Mouse (Mus musculus) ovary, postnatal 14 days (tissue): ENCODE results near the gene Tmem174.

ENCODE experiments used
- DNase-seq: peaks from one replicate; pipeline ENCODE4 v3.0.0; 2022; ENCODE audit warnings: low spot score

The Tmem174 gene

GRCm38 (mm10) chr13:98632306-98632942, 4.8 kb downstream of the Tmem174 start:
- DNase-seq: no peak

DNA sequence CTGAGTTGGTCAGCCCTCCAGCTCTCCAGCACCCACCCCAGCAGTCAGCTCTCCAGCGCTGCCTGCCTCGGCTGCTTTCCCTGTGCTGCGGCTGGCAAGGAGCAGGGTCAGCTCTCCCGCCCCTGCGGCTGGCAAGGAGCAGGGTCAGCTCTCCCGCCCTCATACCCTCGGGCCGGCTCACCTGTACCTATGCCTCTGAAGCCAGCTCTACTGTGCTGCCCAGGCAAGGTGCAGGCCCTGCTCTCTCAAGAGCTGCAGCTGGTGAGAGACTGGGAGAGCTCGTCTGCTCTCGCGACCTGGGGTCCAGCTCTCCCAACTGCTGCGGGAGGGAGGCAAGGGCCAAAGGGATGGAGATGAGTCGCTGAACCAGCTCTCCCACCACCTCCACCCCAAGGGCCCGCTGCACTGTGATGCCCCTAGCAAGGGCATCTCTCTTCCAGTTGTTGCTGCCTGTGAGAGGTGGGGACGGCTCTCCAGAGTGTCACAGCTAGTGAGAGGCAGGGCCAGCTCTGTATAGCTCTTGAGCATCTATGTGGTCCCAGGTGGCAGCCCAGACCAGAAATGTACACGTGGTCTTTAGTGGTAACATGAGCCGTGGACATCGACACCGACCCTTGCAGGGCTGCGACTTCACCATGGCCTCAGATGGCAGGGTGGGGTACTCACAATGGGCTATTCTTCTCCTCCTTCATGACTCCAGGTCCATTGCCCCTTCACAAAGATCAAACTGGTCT, 5.9 kb downstream of the Tmem174 start:
- no peak for DNase-seq

DNA sequence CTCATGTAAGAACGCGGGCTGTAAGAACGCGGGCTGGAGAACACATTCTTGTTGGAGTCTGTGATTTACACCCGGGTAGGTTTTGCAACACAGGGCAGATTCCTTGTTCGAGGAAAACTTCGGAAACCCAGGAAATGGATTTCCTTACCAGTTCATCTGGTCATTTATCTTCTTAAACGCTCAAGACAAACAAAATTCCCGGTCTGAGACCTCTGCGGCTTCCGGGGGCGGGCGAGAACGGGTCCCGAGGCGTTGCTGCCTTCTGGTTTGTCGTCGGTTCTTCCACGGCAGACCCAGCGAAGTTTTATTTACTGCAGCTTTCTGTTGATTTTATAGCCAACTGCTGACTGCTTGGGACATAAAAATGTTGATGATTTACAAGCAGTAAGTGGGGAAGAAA, 10.5 kb downstream of the Tmem174 start:
- DNase-seq: no peak

- no peak for DNase-seq
These were observed 12.7 kb downstream of the Tmem174 start for GRCm38 (mm10) chr13:98624506-98624905.

DNA sequence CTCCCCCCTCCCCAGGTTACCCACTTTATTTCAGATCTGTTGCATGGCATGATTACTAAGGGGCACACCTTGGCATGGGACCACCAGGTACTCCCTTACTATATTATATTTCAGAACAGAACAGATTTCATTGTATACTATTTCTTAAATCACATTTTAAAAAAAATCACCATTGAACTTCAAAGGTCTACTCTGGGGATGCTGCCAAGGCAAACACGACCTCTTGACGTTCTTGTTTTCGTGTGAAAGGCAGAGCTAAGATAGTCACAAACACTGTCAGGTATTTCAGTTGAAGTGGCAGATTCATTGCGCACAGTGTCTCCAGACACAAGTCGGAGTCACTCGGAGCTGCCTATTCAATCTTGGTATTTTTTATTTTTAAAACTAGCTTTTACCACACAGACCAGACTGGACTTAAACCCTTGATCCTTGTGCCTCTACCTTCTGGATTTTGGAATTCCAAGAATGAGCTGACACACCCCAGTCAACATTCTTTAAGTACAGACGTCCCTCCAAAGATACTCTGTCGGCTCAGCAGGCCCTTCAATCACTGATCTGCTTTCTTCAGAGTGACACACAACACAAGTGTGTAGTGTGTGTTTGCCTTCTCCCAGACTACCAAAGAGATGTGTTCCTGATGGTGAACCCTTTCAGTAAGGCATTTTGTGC, 14.2 kb downstream of the Tmem174 start:
- no peak for DNase-seq

- no peak for DNase-seq
These were observed 19.7 kb downstream of the Tmem174 start for GRCm38 (mm10) chr13:98617429-98618067.

GRCm38 (mm10) chr13:98607885-98608477, 29.2 kb downstream of the Tmem174 start:
- no peak for DNase-seq

GRCm38 (mm10) chr13:98603799-98604198, 33.4 kb downstream of the Tmem174 start:
- DNase-seq: no peak

DNA sequence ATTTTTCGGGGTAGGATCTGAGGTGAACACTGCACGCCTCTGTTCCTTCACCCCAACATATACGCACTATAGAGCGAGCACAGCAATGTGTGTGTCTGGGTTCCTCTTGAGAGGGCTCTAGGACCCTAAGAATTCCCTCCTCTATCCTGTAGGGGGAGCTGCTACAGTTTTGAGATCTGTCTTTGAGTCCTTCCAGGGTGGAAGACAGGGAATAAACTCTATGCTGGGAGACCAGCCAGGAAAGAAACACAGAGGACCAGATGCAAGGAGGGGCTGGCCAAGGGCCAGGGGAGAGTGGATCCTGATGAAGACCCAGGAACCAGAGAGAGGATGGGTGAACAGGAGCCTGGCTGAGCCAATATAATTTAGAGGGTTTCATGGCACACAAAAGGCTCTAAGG, 40.5 kb downstream of the Tmem174 start:
- no peak for DNase-seq

GRCm38 (mm10) chr13:98594726-98595141, 42.5 kb downstream of the Tmem174 start:
- DNase-seq: no peak

GRCm38 (mm10) chr13:98593938-98594539, 43.2 kb downstream of the Tmem174 start:
- DNase-seq: no peak

GRCm38 (mm10) chr13:98591406-98591805, 45.8 kb downstream of the Tmem174 start:
- no peak for DNase-seq

GRCm38 (mm10) chr13:98590693-98591389, 46.4 kb downstream of the Tmem174 start:
- no peak for DNase-seq

GRCm38 (mm10) chr13:98589572-98589971, 47.6 kb downstream of the Tmem174 start:
- DNase-seq: no peak

GRCm38 (mm10) chr13:98588951-98589501, 48.2 kb downstream of the Tmem174 start:
- peak; percentile 70 for DNase-seq

- no peak for DNase-seq
These were observed 48.7 kb downstream of the Tmem174 start for GRCm38 (mm10) chr13:98588480-98588879.

DNA sequence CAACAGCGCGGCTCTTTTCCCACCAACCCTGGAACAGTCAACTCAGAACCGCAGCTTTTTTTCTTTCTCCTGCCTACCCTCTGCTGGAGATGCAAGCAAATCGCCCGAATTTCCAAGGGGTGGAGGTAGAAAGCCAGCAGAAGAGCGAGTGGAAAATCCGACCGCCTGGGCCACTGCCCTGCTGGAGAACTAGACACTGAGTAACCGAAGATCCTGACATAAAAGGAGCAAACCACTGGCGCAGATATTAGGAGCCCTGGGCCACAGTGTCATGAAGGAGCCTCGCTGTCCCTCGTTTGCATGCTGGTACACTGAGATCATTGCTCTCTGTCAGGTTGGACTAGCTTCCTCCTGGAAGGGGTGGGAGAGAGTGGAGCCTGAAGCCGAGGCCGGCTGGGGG, 49.6 kb downstream of the Tmem174 start:
- no peak for DNase-seq

DNA sequence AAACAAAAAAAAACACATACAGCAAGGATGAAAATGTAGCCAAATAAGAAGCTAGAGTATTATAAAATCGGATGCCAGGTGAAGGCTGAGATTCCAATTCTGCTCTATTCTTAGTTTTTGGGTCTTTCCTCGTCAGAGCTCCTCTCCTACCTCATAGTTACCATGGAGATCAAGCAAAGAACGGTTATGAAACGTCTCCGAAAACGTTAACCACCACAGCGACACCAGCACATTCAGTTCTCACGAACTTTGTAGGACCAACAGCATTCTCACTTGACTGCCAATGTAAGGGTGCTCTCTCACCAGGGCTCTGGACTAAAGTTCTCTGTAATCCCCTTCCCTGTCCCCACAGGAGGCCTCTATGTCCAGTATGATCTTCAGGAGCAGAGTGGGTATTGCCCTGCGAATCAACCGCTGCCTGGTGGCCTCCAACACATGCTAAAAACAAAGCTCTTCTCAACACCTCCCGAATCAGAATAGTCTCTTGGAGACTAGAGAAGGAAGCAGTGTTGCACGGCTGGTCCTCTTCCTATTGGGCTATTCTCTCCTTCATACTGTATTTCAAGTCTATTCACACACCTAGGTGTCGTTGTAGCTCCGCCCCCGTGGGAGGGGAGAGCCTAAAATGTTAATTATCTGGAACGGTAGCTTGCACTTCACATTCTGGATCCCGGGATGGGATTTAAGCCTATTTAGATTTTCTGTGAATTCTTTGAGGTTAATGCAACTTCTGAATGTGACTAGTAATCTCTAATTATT, 50.2 kb downstream of the Tmem174 start:
- DNase-seq: no peak
